Mouse (Mus musculus) neural tube, embryonic 13.5 days (tissue): Measurements from ENCODE around the gene Zic5. TPM values are rescaled to one million over a fixed set of nuclear protein-coding genes. Genes with fewer than 3 reads are reported as not detected.
"Not testable (repeated sequence)": the region's sequence is repeated elsewhere in the genome, so short reads cannot be mapped to it uniquely, and the experiment has no call there.

Experiments
- ATAC-seq: fragments of 200-750 bp; cut with Nextera tagmentation; 2 replicates; pipeline ENCODE4 v1.8.0; 2017; ENCODE audit warnings: low read depth, mild to moderate bottlenecking, moderate TSS enrichment, moderate library complexity
- H3K27ac ChIP-seq: fragments of 300-500 bp; sonication (generic); replicated peaks from 2 replicates; pipeline ENCODE4 v1.5.1; 2015; ENCODE audit warnings: moderate library complexity, mild to moderate bottlenecking, inconsistent platforms
- H3K27me3 ChIP-seq: fragments of 300-500 bp; sonication (generic); 2 replicates; pipeline ENCODE4 v1.6.1; 2015; ENCODE audit warnings: mild to moderate bottlenecking, inconsistent platforms
- H3K36me3 ChIP-seq: fragments of 300-500 bp; sonication (generic); 2 replicates; pipeline ENCODE4 v1.6.1; 2015; ENCODE audit warnings: mild to moderate bottlenecking, inconsistent platforms
- H3K4me1 ChIP-seq: fragments of 300-500 bp; sonication (generic); replicated peaks from 2 replicates; pipeline ENCODE4 v1.6.1; 2015; ENCODE audit warnings: inconsistent platforms
- H3K4me2 ChIP-seq: fragments of 300-500 bp; sonication (generic); 2 replicates; pipeline ENCODE4 v1.6.1; 2015; ENCODE audit warnings: inconsistent platforms, mild to moderate bottlenecking, moderate library complexity
- H3K4me3 ChIP-seq: fragments of 300-500 bp; sonication (generic); 2 replicates; pipeline ENCODE4 v1.5.1; 2015; ENCODE audit warnings: mild to moderate bottlenecking, inconsistent platforms
- H3K9ac ChIP-seq: fragments of 300-500 bp; sonication (generic); 2 replicates; pipeline ENCODE4 v1.6.1; 2015; ENCODE audit warnings: moderate library complexity, mild to moderate bottlenecking, inconsistent platforms
- H3K9me3 ChIP-seq: fragments of 300-500 bp; sonication (generic); 2 replicates; pipeline ENCODE4 v1.6.1; 2016; ENCODE audit warnings: inconsistent platforms
- WGBS: fragments of 180-500 bp; shearing (Covaris S2); methylation state at CpG from one replicate; pipeline ENCODE4 v1.1.7; 2015; 5-methylcytosine and 5-hydroxymethylcytosine counted together
- polyA plus RNA-seq: library from polyadenylated mRNA; unstranded; fragments of >200 nt; fragmentation: Nextera tagmentation; extraction: Ambion mirVana; gene quantifications from 2 replicates; pipeline ENCODE4 v1.2.1, GENCODE M21; 2015

Zic5 gene
- polyA plus RNA-seq, 1 experiment from 2014 or later = 8.4 TPM

GRCm38 (mm10) chr14:122471449-122472085 is 6.1 kb upstream of the Zic5 start:
- H3K27me3 ChIP-seq = peaks cover 83% of the 10 kb centered on the region
- WGBS = 29% methylated on average over 9 of the region's 31 CpGs

GRCm38 (mm10) chr14:122468971-122469755 is 3.7 kb upstream of the Zic5 start:
- ATAC-seq = no peak
- Histone ChIP-seq H3K9ac (0 out of 2 replicates have a peak overlapping the region, but pooled peaks have one; percentile 34), H3K4me1 (peaks cover 29% of the 10 kb centered on the region), H3K27me3 (peaks cover 95% of the 10 kb centered on the region), H3K36me3 (no peaks in the 10 kb centered on the region), H3K9me3 (no peaks in the 10 kb centered on the region), H3K27ac (peak overlapping the region; percentile 42; the same call in 1 of the 2 replicates), H3K4me2 (peak overlapping the region; percentile 38), H3K4me3 (no peak overlapping the region)
- 5% methylated on average over 28 of the region's 28 CpGs for WGBS

More at GRCm38 (mm10) chr14:122471449-122472085, 6.1 kb upstream of the Zic5 start:
- no peaks in the 10 kb centered on the region for H3K36me3 ChIP-seq
- peaks cover 32% of the 10 kb centered on the region for H3K4me1 ChIP-seq
- no peaks in the 10 kb centered on the region for H3K9me3 ChIP-seq
- no peak for ATAC-seq
- H3K4me3 ChIP-seq = peak overlapping the region; percentile 15; the same call in 1 of the 2 replicates
- H3K9ac ChIP-seq = no peak overlapping the region
- 0 out of 2 replicates have a peak overlapping the region, but pooled peaks have one; percentile 33 for H3K27ac ChIP-seq
- peak overlapping the region; percentile 62 for H3K4me2 ChIP-seq

- peak overlapping the region; percentile 42; the same call in 1 of the 2 replicates for H3K27ac ChIP-seq
- no peak overlapping the region for H3K9ac ChIP-seq
- H3K9me3 ChIP-seq = no peaks in the 10 kb centered on the region
- H3K27me3 ChIP-seq = peaks cover 97% of the 10 kb centered on the region
- H3K36me3 ChIP-seq = no peaks in the 10 kb centered on the region
- H3K4me2 ChIP-seq = peak overlapping the region; percentile 38
- peaks cover 31% of the 10 kb centered on the region for H3K4me1 ChIP-seq
- 11% methylated on average over 23 of the region's 23 CpGs for WGBS
- no peak for ATAC-seq
- H3K4me3 ChIP-seq = no peak overlapping the region
Observed at GRCm38 (mm10) chr14:122467926-122468841, 2.7 kb upstream of the Zic5 start.

- peaks cover 99% of the 10 kb centered on the region for H3K27me3 ChIP-seq
- H3K27ac ChIP-seq = no peak overlapping the region
- no peak overlapping the region for H3K9ac ChIP-seq
- peaks cover 31% of the 10 kb centered on the region for H3K4me1 ChIP-seq
- no peak overlapping the region for H3K4me2 ChIP-seq
- H3K9me3 ChIP-seq = no peaks in the 10 kb centered on the region
- ATAC-seq = no peak
- no peaks in the 10 kb centered on the region for H3K36me3 ChIP-seq
- WGBS = 28% methylated on average over 7 of the region's 7 CpGs
- H3K4me3 ChIP-seq = no peak overlapping the region
Observed at GRCm38 (mm10) chr14:122466756-122467362, 1.4 kb upstream of the Zic5 start.

GRCm38 (mm10) chr14:122465931-122466490 is 534 bp upstream of the Zic5 start:
- Histone ChIP-seq H3K36me3 (no peaks in the 10 kb centered on the region), H3K4me3 (peak overlapping the region; percentile 52), H3K27me3 (peaks cover 98% of the 10 kb centered on the region), H3K4me2 (peak overlapping the region; percentile 68), H3K4me1 (peaks cover 31% of the 10 kb centered on the region), H3K9me3 (no peaks in the 10 kb centered on the region), H3K27ac (peak overlapping the region; percentile 46; the same call in 1 of the 2 replicates), H3K9ac (0 out of 2 replicates have a peak overlapping the region, but pooled peaks have one; percentile 78)
- no peak for ATAC-seq
- 18% methylated on average over 13 of the region's 13 CpGs for WGBS

- H3K4me3 ChIP-seq = peak overlapping the region; percentile 52
- peaks cover 31% of the 10 kb centered on the region for H3K4me1 ChIP-seq
- peak overlapping the region; percentile 78 for H3K9ac ChIP-seq
- H3K9me3 ChIP-seq = no peaks in the 10 kb centered on the region
- WGBS = 1% methylated on average over 56 of the region's 62 CpGs
- H3K36me3 ChIP-seq = no peaks in the 10 kb centered on the region
- H3K27ac ChIP-seq = peak overlapping the region; percentile 87
- peaks cover 94% of the 10 kb centered on the region for H3K27me3 ChIP-seq
- 0 out of 2 replicates have a peak, but pooled peaks have one; percentile 13 for ATAC-seq
- H3K4me2 ChIP-seq = peak overlapping the region; percentile 68
Observed at GRCm38 (mm10) chr14:122464351-122464762, 1.1 kb downstream of the Zic5 start.

- not testable (repeated sequence) for H3K36me3 ChIP-seq, H3K9me3 ChIP-seq
- Histone ChIP-seq H3K27ac (peak overlapping the region; percentile 87), H3K4me2 (peak overlapping the region; percentile 68), H3K9ac (peak overlapping the region; percentile 78), H3K4me1 (peaks cover 31% of the 10 kb centered on the region), H3K27me3 (peaks cover 90% of the 10 kb centered on the region), H3K4me3 (peak overlapping the region; percentile 52)
- peak; percentile 38; the same call in 1 of the 2 replicates for ATAC-seq
- 0% methylated on average over 58 of the region's 58 CpGs for WGBS
Observed at GRCm38 (mm10) chr14:122463734-122464341, 1.6 kb downstream of the Zic5 start.

- Histone ChIP-seq H3K9me3 (no peaks in the 10 kb centered on the region), H3K9ac (peak overlapping the region; percentile 78), H3K36me3 (no peaks in the 10 kb centered on the region), H3K27ac (peak overlapping the region; percentile 87), H3K4me2 (peak overlapping the region; percentile 68), H3K4me1 (peaks cover 28% of the 10 kb centered on the region), H3K27me3 (peaks cover 88% of the 10 kb centered on the region), H3K4me3 (peak overlapping the region; percentile 52)
- WGBS = under 1% methylated on average over 40 of the region's 40 CpGs
- ATAC-seq = no peak
Observed at GRCm38 (mm10) chr14:122463080-122463691, 2.3 kb downstream of the Zic5 start.

- no peak for ATAC-seq
- Histone ChIP-seq H3K27ac (peak overlapping the region; percentile 87), H3K36me3 (no peaks in the 10 kb centered on the region), H3K27me3 (peaks cover 85% of the 10 kb centered on the region), H3K4me2 (peak overlapping the region; percentile 68), H3K4me1 (peaks cover 28% of the 10 kb centered on the region), H3K9ac (peak overlapping the region; percentile 78), H3K4me3 (peak overlapping the region; percentile 52), H3K9me3 (no peaks in the 10 kb centered on the region)
- 5% methylated on average over 17 of the region's 17 CpGs for WGBS
Observed at GRCm38 (mm10) chr14:122462689-122463079, 2.8 kb downstream of the Zic5 start.

GRCm38 (mm10) chr14:122461966-122462365 is 3.5 kb downstream of the Zic5 start:
- peak overlapping the region; percentile 68 for H3K4me2 ChIP-seq
- peaks cover 78% of the 10 kb centered on the region for H3K27me3 ChIP-seq

More at GRCm38 (mm10) chr14:122461966-122462365, 3.5 kb downstream of the Zic5 start:
- H3K9ac ChIP-seq = peak overlapping the region; percentile 78
- ATAC-seq = no peak
- no peaks in the 10 kb centered on the region for H3K36me3 ChIP-seq
- peak overlapping the region; percentile 87 for H3K27ac ChIP-seq
- peaks cover 28% of the 10 kb centered on the region for H3K4me1 ChIP-seq
- no peaks in the 10 kb centered on the region for H3K9me3 ChIP-seq
- peak overlapping the region; percentile 52 for H3K4me3 ChIP-seq
- WGBS = 6% methylated on average over 9 of the region's 9 CpGs
